ENCODE assay signal across 7 mouse cellular contexts in the genomic region with DNA sequence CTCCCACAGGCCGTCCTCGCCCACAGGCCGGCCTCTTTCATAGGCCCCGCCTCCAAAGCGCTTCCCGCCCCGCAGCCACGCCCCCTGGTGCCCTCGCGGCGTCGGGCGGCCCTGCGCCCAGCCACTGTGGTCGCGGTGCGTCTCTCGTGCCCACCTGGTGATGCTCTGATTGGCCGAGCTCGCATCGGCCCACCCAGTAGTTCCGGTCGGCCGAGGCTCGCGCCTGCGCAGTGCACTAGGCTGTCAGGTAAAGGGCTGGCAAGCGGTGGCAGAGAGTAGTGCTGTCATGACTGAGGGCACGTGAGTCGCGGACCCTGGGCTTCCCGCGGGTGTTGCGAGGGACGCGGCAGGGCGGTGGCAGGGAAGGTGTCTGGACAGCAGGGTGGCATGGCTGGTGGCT. TPM values are rescaled to one million over a fixed set of nuclear protein-coding genes. Genes with fewer than 3 reads are reported as not detected.
A peak's percentile ranks its signal among the peaks of the same experiment; 100 is the strongest.
DNase-seq lines count a peak whose midpoint lies in the region; ATAC-seq lines count a peak whose summit lies in the region.

TSS of gene Lss (plus strand) at position 214 of the 400 bp plus-strand sequence.

- H3K9ac ChIP-seq in embryonic facial prominence, embryonic 11.5 days (replicated peaks; ENCODE audit: low read length): peak within 1 kb of the TSS; percentile 71
- H3K9ac ChIP-seq in midbrain, embryonic 13.5 days (replicated peaks): peak within 1 kb of the TSS; percentile 87

- peak; percentile 99 for DNase-seq in adrenal gland, postnatal 14 days
- DNase-seq in embryonic facial prominence, embryonic 11.5 days (ENCODE audit: low spot score): peak; percentile 97
- peak; percentile 98 for DNase-seq in kidney, adult 11 months
- DNase-seq in limb, embryonic 10.5 days (ENCODE audit: low spot score): peak; percentile 98
- peak; percentile 93 for DNase-seq in spleen, adult 12 weeks (ENCODE audit: low spot score)

- ATAC-seq in embryonic facial prominence, embryonic 11.5 days (replicated peaks; ENCODE audit: insufficient number of reproducible peaks, low FRiP score, low TSS enrichment, low read depth): peak; percentile 99
- ATAC-seq in granulocyte monocyte progenitor cell, adult 5-6 weeks (replicated peaks; ENCODE audit: poor library complexity, severe bottlenecking): peak; percentile 98
- peak; percentile 100 for ATAC-seq in midbrain, embryonic 13.5 days

- 0 out of 2 replicates have a peak within 1 kb of the TSS, but pooled peaks have one; percentile 24 for H3K27ac ChIP-seq in embryonic facial prominence, embryonic 11.5 days (replicated peaks; ENCODE audit: low read depth, low read length)
- H3K27ac ChIP-seq in limb, embryonic 10.5 days: peak within 1 kb of the TSS; percentile 80
- H3K27ac ChIP-seq in midbrain, embryonic 13.5 days: peak within 1 kb of the TSS; percentile 86

- peak within 1 kb of the TSS; percentile 51 for H3K4me3 ChIP-seq in embryonic facial prominence, embryonic 11.5 days (ENCODE audit: low read depth, low read length)
- peak within 1 kb of the TSS; percentile 64 for H3K4me3 ChIP-seq in limb, embryonic 10.5 days
- H3K4me3 ChIP-seq in midbrain, embryonic 13.5 days (replicated peaks): peak within 1 kb of the TSS; percentile 79

- WGBS in embryonic facial prominence, embryonic 11.5 days: under 1% methylated on average over 35 of the region's 37 CpGs
- under 1% methylated on average over 37 of the region's 37 CpGs for WGBS in limb, embryonic 10.5 days
- WGBS in midbrain, embryonic 13.5 days: 0% methylated on average over 37 of the region's 37 CpGs

- no peaks in the 10 kb centered on the region for H3K36me3 ChIP-seq in embryonic facial prominence, embryonic 11.5 days (replicated peaks; ENCODE audit: control insufficient read depth, insufficient read depth, low read depth, low read length)
- peaks cover 34% of the 10 kb centered on the region for H3K36me3 ChIP-seq in limb, embryonic 10.5 days
- H3K36me3 ChIP-seq in midbrain, embryonic 13.5 days: peaks cover 31% of the 10 kb centered on the region

- no peaks in the 10 kb centered on the region for H3K27me3 ChIP-seq in embryonic facial prominence, embryonic 11.5 days (ENCODE audit: control insufficient read depth, insufficient read depth, low read length)
- H3K27me3 ChIP-seq in limb, embryonic 10.5 days (ENCODE audit: low read depth, poor library complexity, severe bottlenecking): no peaks in the 10 kb centered on the region
- H3K27me3 ChIP-seq in midbrain, embryonic 13.5 days: no peaks in the 10 kb centered on the region

- peak within 1 kb of the TSS; percentile 85 for H3K4me2 ChIP-seq in embryonic facial prominence, embryonic 11.5 days (ENCODE audit: low read depth, low read length)
- H3K4me2 ChIP-seq in midbrain, embryonic 13.5 days (replicated peaks): peak within 1 kb of the TSS; percentile 86

- H3K9me3 ChIP-seq in embryonic facial prominence, embryonic 11.5 days (replicated peaks; ENCODE audit: control insufficient read depth, low read length): no peaks in the 10 kb centered on the region
- H3K9me3 ChIP-seq in limb, embryonic 10.5 days (replicated peaks): no peaks in the 10 kb centered on the region
- H3K9me3 ChIP-seq in midbrain, embryonic 13.5 days: no peaks in the 10 kb centered on the region

- no peaks in the 10 kb centered on the region for H3K4me1 ChIP-seq in embryonic facial prominence, embryonic 11.5 days (ENCODE audit: control insufficient read depth, insufficient read depth, low read length)
- peaks cover 18% of the 10 kb centered on the region for H3K4me1 ChIP-seq in limb, embryonic 10.5 days
- peaks cover 34% of the 10 kb centered on the region for H3K4me1 ChIP-seq in midbrain, embryonic 13.5 days (replicated peaks)

RNA-seq across cellular contexts. Expression of gene Lss, which starts in this region (rescaled TPM):
- total RNA-seq in adrenal gland, postnatal 14 days (2021): 28.1 and 35.8 TPM in 2 replicates
- polyA plus RNA-seq in embryonic facial prominence, embryonic 11.5 days (2014; fragmentation: Nextera tagmentation; extraction: Ambion mirVana): 26.9 and 36.2 TPM in 2 replicates
- 1.8 and 13.6 TPM in 2 replicates for total RNA-seq in granulocyte monocyte progenitor cell, adult 5-6 weeks (2014; fragmentation: Nextera tagmentation)
- 4.9 and 5.7 TPM in 2 replicates for total RNA-seq in granulocyte monocyte progenitor cell, adult 5-6 weeks (2017)
- 51.2 and 52.5 TPM in 2 replicates for polyA plus RNA-seq in limb, embryonic 10.5 days (2016; fragmentation: Nextera tagmentation; extraction: Ambion mirVana)
- 45.2 and 45.5 TPM in 2 replicates for polyA plus RNA-seq in midbrain, embryonic 13.5 days (2015; fragmentation: Nextera tagmentation; extraction: Ambion mirVana)

Comparison
In these comparisons a context has a peak if more than half of its experiments do, and no peak if none do; other contexts are left out.
1. Peak in every context shown above with its lines: DNase-seq, ATAC-seq, H3K4me3 ChIP-seq and H3K27ac ChIP-seq.
2. H3K27ac ChIP-seq: peak in every context shown above with its lines; median percentile 86 in midbrain, embryonic 13.5 days; 80 in limb, embryonic 10.5 days; 24 in embryonic facial prominence, embryonic 11.5 days.